Mouse (Mus musculus) neutrophil, adult 5-6 weeks (primary cell): ENCODE measurements around the gene Dctn2. TPM values are rescaled to one million over a fixed set of nuclear protein-coding genes. Genes with fewer than 3 reads are reported as not detected.

Experiments
- ATAC-seq: fragments of 151-379, 151-347 bp; 2 replicates; pipeline ENCODE4 v1.8.0; 2017; ENCODE audit warnings: mild to moderate bottlenecking, moderate TSS enrichment; ENCODE audit not compliant: insufficient number of reproducible peaks, poor library complexity, low FRiP score, severe bottlenecking; ENCODE audit errors: extremely low read depth
- total RNA-seq: library from RNA; stranded (forward); fragments of 200-1000 nt; gene quantifications from 2 replicates; pipeline ENCODE4 v1.2.3, GENCODE M21; 2017

The Dctn2 gene
- total RNA-seq: 89.5 and 94.5 TPM in 2 replicates

GRCm38 (mm10) chr10:127266112-127267091 is at the start of gene Dctn2:
TSS of gene Dctn2 (plus strand) at chr10:127266368.
- peak; percentile 98 for ATAC-seq

GRCm38 (mm10) chr10:127216456-127216855 is 49.7 kb upstream of the Dctn2 start:
- ATAC-seq: no peak

GRCm38 (mm10) chr10:127217177-127217576 is 49.0 kb upstream of the Dctn2 start:
- ATAC-seq: no peak

GRCm38 (mm10) chr10:127218339-127218738 is 47.8 kb upstream of the Dctn2 start:
- no peak for ATAC-seq

GRCm38 (mm10) chr10:127225213-127225612 is 41.0 kb upstream of the Dctn2 start:
- ATAC-seq: no peak

- peak; percentile 66; the same call in 1 of the 2 replicates for ATAC-seq
Measured at GRCm38 (mm10) chr10:127225732-127226131, 40.4 kb upstream of the Dctn2 start.

- ATAC-seq: no peak
Measured at GRCm38 (mm10) chr10:127226318-127226895, 39.8 kb upstream of the Dctn2 start.

GRCm38 (mm10) chr10:127227163-127227562 is 39.0 kb upstream of the Dctn2 start:
- no peak for ATAC-seq

GRCm38 (mm10) chr10:127228897-127229296 is 37.3 kb upstream of the Dctn2 start:
- peak; percentile 69 for ATAC-seq

- ATAC-seq: no peak
Measured at GRCm38 (mm10) chr10:127230693-127231092, 35.5 kb upstream of the Dctn2 start.

- ATAC-seq: no peak
Measured at GRCm38 (mm10) chr10:127231741-127232140, 34.4 kb upstream of the Dctn2 start.

GRCm38 (mm10) chr10:127233141-127233540 is 33.0 kb upstream of the Dctn2 start:
- no peak for ATAC-seq

GRCm38 (mm10) chr10:127236541-127236940 is 29.6 kb upstream of the Dctn2 start:
- no peak for ATAC-seq

- no peak for ATAC-seq
Measured at GRCm38 (mm10) chr10:127238241-127238824, 27.8 kb upstream of the Dctn2 start.

- ATAC-seq: no peak
Measured at GRCm38 (mm10) chr10:127250810-127251209, 15.4 kb upstream of the Dctn2 start.

- no peak for ATAC-seq
Measured at GRCm38 (mm10) chr10:127255625-127256345, 10.4 kb upstream of the Dctn2 start.

GRCm38 (mm10) chr10:127257790-127258189 is 8.4 kb upstream of the Dctn2 start:
- ATAC-seq: no peak

- no peak for ATAC-seq
Measured at GRCm38 (mm10) chr10:127258489-127258888, 7.7 kb upstream of the Dctn2 start.
